Comparison of ENCODE assay signal across 10 mouse cellular contexts in the genomic region with DNA sequence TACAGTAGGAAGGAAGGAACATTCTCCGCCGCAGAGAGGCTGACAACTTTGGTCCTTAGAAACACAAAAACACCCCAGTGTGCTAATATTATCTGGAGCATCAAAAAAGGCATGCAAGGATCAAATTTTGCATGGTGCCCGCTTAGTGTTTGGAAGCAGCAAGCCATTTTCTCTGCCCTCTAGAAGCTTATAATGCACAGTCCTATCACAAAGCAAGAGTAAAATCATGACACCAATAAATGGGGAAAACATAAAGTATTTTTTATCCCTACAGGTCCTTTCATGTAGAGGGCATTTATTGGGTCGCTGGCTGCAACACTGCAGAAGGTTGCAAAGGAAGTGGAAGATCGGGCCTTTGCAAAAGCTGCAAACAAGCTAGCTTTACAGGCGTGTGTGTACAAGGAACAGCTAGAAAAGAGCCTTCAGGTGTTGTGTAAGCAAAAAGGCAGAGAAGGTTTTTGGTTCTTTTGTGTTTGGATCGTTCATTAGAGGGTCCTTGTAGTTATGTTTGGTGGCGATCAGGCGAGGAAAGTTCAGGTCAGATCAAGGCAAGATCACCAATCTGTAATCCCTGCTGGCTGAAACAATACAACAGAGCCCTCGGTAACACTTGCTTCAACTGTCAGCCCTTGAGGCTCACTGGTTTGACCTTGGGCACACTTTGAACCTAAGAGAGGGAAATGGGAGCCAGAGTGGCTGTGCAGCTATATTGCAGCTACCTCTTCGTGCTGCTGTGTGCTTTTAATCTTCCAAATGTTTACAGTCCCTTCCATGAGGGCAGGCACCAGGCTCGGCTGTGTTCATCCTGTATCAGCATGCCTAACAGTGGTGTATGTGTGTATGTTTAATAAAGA. TPM values are rescaled to one million over a fixed set of nuclear protein-coding genes. Genes with fewer than 3 reads are reported as not detected.
A peak's percentile ranks its signal among the peaks of the same experiment; 100 is the strongest.
DNase-seq lines count a peak whose midpoint lies in the region; ATAC-seq and TF ChIP-seq lines count a peak whose summit lies in the region.
"Had no signal": no experiment of that assay in that cellular context is flagged by ENCODE, and none has a peak within 500 bp of the region (broad histone marks: within the 10 kb centered on the region; RNA-seq: fewer than 3 reads in every experiment).

No protein-coding gene starts in this region.

- no peak for TF ChIP-seq EP300 in ES-Bruce4 (IDR thresholded peaks at IDR 0.05; ENCODE audit: insufficient read depth, low read depth, low read length)

- no peak overlapping the region for H3K27ac ChIP-seq in ES-Bruce4 (ENCODE audit: insufficient read depth, low read length)
- H3K27ac ChIP-seq in embryonic facial prominence, embryonic 11.5 days (replicated peaks; ENCODE audit: low read depth, low read length), result peak overlapping the region; percentile 92; the same call in 1 of the 2 replicates
- peak overlapping the region; percentile 96 for H3K27ac ChIP-seq in intestine, postnatal 0 days (ENCODE audit: low read depth, low read length)

- no peaks in the 10 kb centered on the region for H3K27me3 ChIP-seq in ES-Bruce4 (ENCODE audit: control insufficient read depth, insufficient read depth, low read length, poor library complexity, severe bottlenecking)
- no peaks in the 10 kb centered on the region for H3K27me3 ChIP-seq in embryonic facial prominence, embryonic 11.5 days (ENCODE audit: control insufficient read depth, insufficient read depth, low read length)
- H3K27me3 ChIP-seq in intestine, postnatal 0 days (replicated peaks; ENCODE audit: control insufficient read depth, insufficient read depth, low read length), result no peaks in the 10 kb centered on the region
- H3K27me3 ChIP-seq: CH12.LX had no signal

- H3K36me3 ChIP-seq in ES-Bruce4 (ENCODE audit: control insufficient read depth, insufficient read depth, low read length, poor library complexity, severe bottlenecking), result no peaks in the 10 kb centered on the region
- no peaks in the 10 kb centered on the region for H3K36me3 ChIP-seq in embryonic facial prominence, embryonic 11.5 days (replicated peaks; ENCODE audit: control insufficient read depth, insufficient read depth, low read depth, low read length)
- H3K36me3 ChIP-seq in intestine, postnatal 0 days (ENCODE audit: control insufficient read depth, insufficient read depth), result no peaks in the 10 kb centered on the region

- no peak for TF ChIP-seq CTCF in ES-Bruce4 (IDR thresholded peaks at IDR 0.05; ENCODE audit: low read depth, low read length)
- TF ChIP-seq CTCF in intestine, postnatal 0 days (IDR thresholded peaks at IDR 0.05; ENCODE audit: low read depth), result no peak

- peak; percentile 26 for DNase-seq in cerebellum, adult 11 months
- DNase-seq in embryonic facial prominence, embryonic 11.5 days (ENCODE audit: low spot score), result no peak
- DNase-seq in thymus, postnatal 4 days, result no peak
- DNase-seq in natural killer cell, adult 2 months (ENCODE audit: low spot score in 2 of 2), result no peak

- H3K9me3 ChIP-seq in ES-Bruce4 (replicated peaks; ENCODE audit: control insufficient read depth, insufficient read depth, low read length, poor library complexity, severe bottlenecking), result no peaks in the 10 kb centered on the region
- H3K9me3 ChIP-seq in embryonic facial prominence, embryonic 11.5 days (replicated peaks; ENCODE audit: control insufficient read depth, low read length), result no peaks in the 10 kb centered on the region
- no peaks in the 10 kb centered on the region for H3K9me3 ChIP-seq in intestine, postnatal 0 days (ENCODE audit: control insufficient read depth)

- no peak for ATAC-seq in cerebellum, adult (ENCODE audit: insufficient number of reproducible peaks, low FRiP score, low TSS enrichment)
- ATAC-seq in embryonic facial prominence, embryonic 11.5 days (replicated peaks; ENCODE audit: insufficient number of reproducible peaks, low FRiP score, low TSS enrichment, low read depth), result no peak
- ATAC-seq in intestine, postnatal 0 days, result no peak
- ATAC-seq in monocyte, adult 5-6 weeks (replicated peaks; ENCODE audit: insufficient number of reproducible peaks, low FRiP score, low TSS enrichment, poor library complexity, severe bottlenecking), result 0 out of 2 replicates have a peak, but pooled peaks have one; percentile 6

- no peaks in the 10 kb centered on the region for H3K4me1 ChIP-seq in ES-Bruce4 (ENCODE audit: control insufficient read depth, insufficient read depth, low read length)
- no peaks in the 10 kb centered on the region; the same call in 1 of the 2 replicates for H3K4me1 ChIP-seq in embryonic facial prominence, embryonic 11.5 days (ENCODE audit: control insufficient read depth, insufficient read depth, low read length)
- H3K4me1 ChIP-seq in intestine, postnatal 0 days (replicated peaks; ENCODE audit: control insufficient read depth, insufficient read depth, low read length), result no peaks in the 10 kb centered on the region; the same call in 1 of the 2 replicates

- peak overlapping the region; percentile 52 for H3K4me2 ChIP-seq in embryonic facial prominence, embryonic 11.5 days (ENCODE audit: low read depth, low read length)
- H3K4me2 ChIP-seq in intestine, postnatal 0 days (replicated peaks; ENCODE audit: low read depth), result peak overlapping the region; percentile 79

- no peak for TF ChIP-seq POLR2A in ES-Bruce4 (IDR thresholded peaks at IDR 0.05; ENCODE audit: insufficient read depth, low read length)

- WGBS in embryonic facial prominence, embryonic 11.5 days, result 9% methylated on average over 12 of the region's 12 CpGs
- WGBS in intestine, postnatal 0 days, result 11% methylated on average over 12 of the region's 12 CpGs

- peak overlapping the region; percentile 97 for H3K9ac ChIP-seq in ES-Bruce4 (ENCODE audit: low read depth, poor library complexity, severe bottlenecking)
- H3K9ac ChIP-seq in embryonic facial prominence, embryonic 11.5 days (replicated peaks; ENCODE audit: low read length), result peak overlapping the region; percentile 88
- peak overlapping the region; percentile 85; the same call in 1 of the 2 replicates for H3K9ac ChIP-seq in intestine, postnatal 0 days (ENCODE audit: low read depth, low read length)

- H3K4me3 ChIP-seq in ES-Bruce4 (ENCODE audit: low read depth, low read length), result peak overlapping the region; percentile 83; the same call in 1 of the 2 replicates
- peak overlapping the region; percentile 93 for H3K4me3 ChIP-seq in embryonic facial prominence, embryonic 11.5 days (ENCODE audit: low read depth, low read length)
- H3K4me3 ChIP-seq in intestine, postnatal 0 days (ENCODE audit: low read depth, low read length), result peak overlapping the region; percentile 88

RNA-seq across cellular contexts. Expression of gene Upp2, which starts 1.0 kb away (rescaled TPM):
- polyA plus RNA-seq in ES-Bruce4 (2011; ENCODE audit: insufficient read depth, insufficient read length, low read depth, missing spikeins), result 1.4 TPM in 1 of 2 replicates, not detected in the other
- 5.0 and 7.8 TPM in 2 replicates for polyA plus RNA-seq in embryonic facial prominence, embryonic 11.5 days (2014; fragmentation: Nextera tagmentation; extraction: Ambion mirVana)
- 3.8 TPM in 2 replicates for polyA plus RNA-seq in intestine, postnatal 0 days (2015; fragmentation: Nextera tagmentation; extraction: Ambion mirVana)
- total RNA-seq in monocyte, adult 5-6 weeks (2017), result 0.97 to 2.3 TPM (median 1.3 TPM) in 3 replicates
- total RNA-seq: CH12.LX; hematopoietic stem cell, adult 5-6 weeks had no signal

RNA-seq across cellular contexts. Expression of gene Acvr1, which starts 1.1 kb away (rescaled TPM):
- 8.6 and 9.0 TPM in 2 replicates for polyA plus RNA-seq in ES-Bruce4 (2011; ENCODE audit: insufficient read depth, insufficient read length, low read depth, missing spikeins)
- polyA plus RNA-seq in embryonic facial prominence, embryonic 11.5 days (2014; fragmentation: Nextera tagmentation; extraction: Ambion mirVana), result 6.1 and 7.1 TPM in 2 replicates
- polyA plus RNA-seq in intestine, postnatal 0 days (2015; fragmentation: Nextera tagmentation; extraction: Ambion mirVana), result 4.6 and 5.0 TPM in 2 replicates
- 1.1 to 2.3 TPM (median 2.1 TPM) in 3 replicates for total RNA-seq in monocyte, adult 5-6 weeks (2017)
- total RNA-seq: CH12.LX had no signal
